Mouse (Mus musculus) embryonic facial prominence, embryonic 10.5 days (tissue): ENCODE data around the gene Tut1. TPM values are rescaled to one million over a fixed set of nuclear protein-coding genes. Genes with fewer than 3 reads are reported as not detected.

Source experiments
- DNase-seq: peaks from one replicate; pipeline ENCODE4 v3.0.0-alpha.2; 2017; ENCODE audit warnings: low spot score
- H3K27ac ChIP-seq: fragments of 300-500 bp; sonication (generic); replicated peaks from 2 replicates; pipeline ENCODE4 v1.5.1; 2016; ENCODE audit warnings: mild to moderate bottlenecking
- H3K27me3 ChIP-seq: fragments of 300-500 bp; sonication (generic); replicated peaks from 2 replicates; pipeline ENCODE4 v1.6.1; 2016; ENCODE audit warnings: low read depth, mild to moderate bottlenecking; ENCODE audit not compliant: poor library complexity, severe bottlenecking
- H3K36me3 ChIP-seq: fragments of 300-500 bp; sonication (generic); replicated peaks from 2 replicates; pipeline ENCODE4 v1.6.1; 2016; ENCODE audit warnings: mild to moderate bottlenecking, moderate library complexity
- H3K4me1 ChIP-seq: fragments of 300-500 bp; sonication (generic); 2 replicates; pipeline ENCODE4 v1.6.1; 2016
- H3K4me3 ChIP-seq: fragments of 300-500 bp; sonication (generic); 2 replicates; pipeline ENCODE4 v1.5.1; 2016; ENCODE audit warnings: mild to moderate bottlenecking, moderate library complexity
- H3K9me3 ChIP-seq: fragments of 300-500 bp; sonication (generic); 2 replicates; pipeline ENCODE4 v1.6.1; 2016; ENCODE audit warnings: mild to moderate bottlenecking
- WGBS: fragments of 180-500 bp; shearing (Covaris S2); methylation state at CpG from one replicate; pipeline ENCODE4 v1.1.7; 2016; 5-methylcytosine and 5-hydroxymethylcytosine counted together
- polyA plus RNA-seq: library from polyadenylated mRNA; unstranded; fragments of >200 nt; fragmentation: Nextera tagmentation; extraction: Ambion mirVana; gene quantifications from 2 replicates; pipeline ENCODE4 v1.2.1, GENCODE M21; 2016

The Tut1 gene
- polyA plus RNA-seq, 1 experiment from 2014 or later: 45.2 TPM

DNA sequence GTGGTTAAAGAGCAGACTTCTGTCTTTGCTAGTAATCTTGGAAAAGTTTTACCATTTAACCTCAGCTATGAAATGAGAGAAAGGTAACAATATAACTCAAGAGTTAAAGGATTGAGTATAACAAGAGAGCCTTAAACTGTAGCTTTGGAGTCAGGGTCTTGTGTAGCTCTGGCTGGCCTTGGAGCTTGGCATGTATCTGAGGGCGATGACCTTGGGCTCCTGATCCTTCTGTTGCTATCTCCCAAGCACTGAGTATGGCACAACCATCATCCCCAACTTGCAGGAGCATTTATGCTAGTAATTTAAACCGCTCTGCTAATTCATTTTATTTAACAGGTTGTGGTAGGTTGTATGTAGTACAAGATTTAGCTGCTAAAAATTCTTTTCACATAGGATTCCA is 21.8 kb downstream of the Tut1 start:
- Histone ChIP-seq H3K36me3 (peaks cover 100% of the 10 kb centered on the region), H3K27me3 (no peaks in the 10 kb centered on the region), H3K9me3 (no peaks in the 10 kb centered on the region), H3K4me3 (no peak overlapping the region), H3K4me1 (peaks cover 3% of the 10 kb centered on the region; the same call in 1 of the 2 replicates), H3K27ac (no peak overlapping the region)
- WGBS: 97% methylated on average over 2 of the region's 2 CpGs
- DNase-seq: no peak

GRCm38 (mm10) chr19:8976535-8976934 is 22.9 kb downstream of the Tut1 start:
- peak; percentile 74 for DNase-seq
- Histone ChIP-seq H3K4me3 (no peak overlapping the region), H3K27ac (no peak overlapping the region), H3K36me3 (peaks cover 98% of the 10 kb centered on the region), H3K27me3 (no peaks in the 10 kb centered on the region), H3K4me1 (peaks cover 3% of the 10 kb centered on the region; the same call in 1 of the 2 replicates), H3K9me3 (no peaks in the 10 kb centered on the region)
- 43% methylated on average over 3 of the region's 3 CpGs for WGBS

DNA sequence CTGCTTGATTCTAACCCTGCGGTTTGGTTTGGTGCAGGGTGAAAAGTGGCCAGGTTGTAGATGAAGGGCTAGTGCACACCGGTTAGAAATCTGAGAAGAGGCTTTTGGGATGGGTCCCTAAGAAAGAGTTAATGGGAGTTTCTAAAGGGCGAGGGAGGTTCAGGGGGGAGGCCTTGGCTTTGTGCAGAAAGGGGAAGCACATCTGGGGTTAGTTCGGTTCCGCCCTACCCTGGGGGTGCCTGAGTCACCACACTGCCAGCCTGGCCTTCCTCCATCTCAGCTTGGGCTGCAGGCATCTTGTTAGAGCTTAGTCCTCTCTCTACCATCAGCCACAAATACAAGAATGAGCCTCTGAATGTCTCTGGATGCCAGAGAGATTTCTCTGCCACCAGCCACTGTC is 27.1 kb downstream of the Tut1 start:
- Histone ChIP-seq H3K9me3 (no peaks in the 10 kb centered on the region), H3K36me3 (peaks cover 61% of the 10 kb centered on the region), H3K27me3 (no peaks in the 10 kb centered on the region), H3K4me1 (peaks cover 33% of the 10 kb centered on the region), H3K27ac (no peak overlapping the region), H3K4me3 (no peak overlapping the region)
- DNase-seq: no peak
- WGBS: 53% methylated on average over 5 of the region's 5 CpGs

- no peak overlapping the region for H3K4me3 ChIP-seq
- DNase-seq: no peak
- no peaks in the 10 kb centered on the region for H3K27me3 ChIP-seq
- no peaks in the 10 kb centered on the region for H3K9me3 ChIP-seq
- 77% methylated on average over 2 of the region's 2 CpGs for WGBS
- H3K27ac ChIP-seq: no peak overlapping the region
- H3K36me3 ChIP-seq: peaks cover 53% of the 10 kb centered on the region
- H3K4me1 ChIP-seq: peaks cover 30% of the 10 kb centered on the region
Measured at GRCm38 (mm10) chr19:8981450-8982168, 28.0 kb downstream of the Tut1 start.

DNA sequence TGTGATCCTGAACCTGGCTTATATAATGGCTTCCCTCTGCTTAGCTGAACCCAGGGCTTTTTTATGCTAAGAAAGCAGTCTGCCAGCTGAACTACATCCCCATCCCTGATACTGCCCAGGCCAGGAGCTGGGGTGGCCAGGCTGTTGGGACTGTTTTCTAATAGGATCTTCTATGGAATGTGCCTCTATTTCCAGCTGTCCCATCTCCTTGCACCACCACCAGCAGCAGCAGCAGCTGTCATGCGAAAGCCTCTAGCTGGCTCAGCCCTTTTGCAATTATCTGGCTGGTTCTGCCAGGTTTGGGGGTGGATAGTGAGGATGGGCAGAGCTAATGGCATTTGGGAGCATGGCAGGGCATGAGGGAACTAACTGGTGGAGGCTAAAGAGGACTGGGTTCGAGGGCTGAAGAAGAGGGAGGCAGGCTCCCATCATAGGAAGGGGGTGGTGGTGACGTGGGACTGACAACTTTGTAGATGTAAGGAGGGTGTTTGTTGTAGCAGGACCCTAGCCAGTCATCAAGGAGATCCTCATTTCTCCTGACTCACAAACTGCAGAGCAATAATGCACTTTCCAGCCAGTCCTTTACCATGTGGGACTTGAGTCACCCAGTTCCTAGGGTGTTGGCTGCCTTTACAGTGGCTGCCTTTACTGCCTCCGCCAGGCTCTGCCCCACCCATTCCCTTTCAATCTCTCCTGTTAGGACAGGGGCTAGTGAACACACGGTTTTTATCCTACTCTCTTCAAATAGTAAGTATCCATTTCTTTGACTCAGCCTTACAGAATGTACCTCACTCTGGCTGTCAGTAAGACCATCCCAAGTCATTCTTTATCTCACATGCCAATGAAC is 28.9 kb downstream of the Tut1 start:
- Histone ChIP-seq H3K4me1 (peaks cover 32% of the 10 kb centered on the region), H3K27me3 (peaks cover 4% of the 10 kb centered on the region), H3K4me3 (no peak overlapping the region), H3K36me3 (peaks cover 43% of the 10 kb centered on the region), H3K27ac (no peak overlapping the region), H3K9me3 (no peaks in the 10 kb centered on the region)
- WGBS: 63% methylated on average over 5 of the region's 5 CpGs
- DNase-seq: no peak

DNA sequence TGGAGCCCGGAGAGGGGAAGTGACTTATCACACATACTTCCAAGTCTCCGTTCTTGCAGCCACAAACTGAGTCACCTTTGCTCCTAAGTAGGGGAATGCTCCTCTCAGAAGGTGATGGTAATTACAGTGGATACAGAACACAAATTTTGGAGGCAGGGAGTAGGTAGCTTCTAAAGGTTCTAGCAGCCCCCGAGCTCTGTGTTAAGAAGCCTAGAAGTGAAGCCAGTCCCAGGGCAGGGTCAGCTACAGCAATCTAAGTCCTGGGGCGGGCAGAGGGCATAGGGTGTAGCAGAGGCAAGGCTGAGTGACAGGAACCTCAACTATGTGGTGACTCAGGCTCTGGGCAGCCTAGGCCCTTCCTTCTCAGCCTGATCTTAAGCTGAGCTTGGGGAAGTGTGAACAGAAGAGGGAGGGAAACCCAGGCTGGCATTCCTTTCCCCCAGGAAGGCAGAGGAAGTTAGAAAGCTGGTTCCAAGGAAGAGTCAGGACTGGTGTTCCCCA is 29.6 kb downstream of the Tut1 start:
- H3K4me3 ChIP-seq: no peak overlapping the region
- peaks cover 37% of the 10 kb centered on the region for H3K36me3 ChIP-seq
- H3K9me3 ChIP-seq: no peaks in the 10 kb centered on the region
- peaks cover 39% of the 10 kb centered on the region for H3K4me1 ChIP-seq
- peak overlapping the region; percentile 71; the same call in 1 of the 2 replicates for H3K27ac ChIP-seq
- DNase-seq: no peak
- WGBS: 50% methylated on average over 4 of the region's 4 CpGs
- H3K27me3 ChIP-seq: peaks cover 11% of the 10 kb centered on the region

DNA sequence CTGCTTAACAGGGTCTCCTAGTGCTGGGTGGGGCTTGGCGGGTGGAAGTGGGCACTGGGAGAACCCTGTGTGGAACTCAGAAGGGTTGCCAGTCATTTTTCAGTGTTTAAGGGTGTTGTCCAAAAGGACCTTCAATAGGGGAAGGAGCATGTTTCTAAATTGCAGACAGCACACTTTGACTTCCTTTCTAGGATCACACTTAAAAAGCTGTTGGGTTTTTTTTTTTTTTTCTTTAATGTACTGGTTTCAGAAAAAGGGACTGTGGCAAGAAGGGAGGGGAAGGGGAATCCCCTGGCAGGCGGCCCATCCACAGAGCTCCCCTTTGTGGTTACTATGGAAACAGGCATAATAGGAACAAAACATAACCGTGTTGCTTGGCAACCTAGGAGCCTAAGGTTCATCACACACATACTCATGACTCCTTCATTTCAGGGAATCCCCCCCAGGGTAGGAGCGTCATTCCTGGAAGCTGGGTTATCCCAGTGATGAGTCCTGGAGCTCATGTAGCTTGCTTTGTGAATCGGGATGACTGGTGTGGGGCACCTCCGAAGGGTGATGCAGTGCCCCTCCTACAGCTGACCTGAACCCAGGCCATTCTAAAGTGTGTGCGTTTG is 30.7 kb downstream of the Tut1 start:
- 15% methylated on average over 7 of the region's 7 CpGs for WGBS
- Histone ChIP-seq H3K4me1 (peaks cover 50% of the 10 kb centered on the region), H3K4me3 (peak overlapping the region; percentile 27; the same call in 1 of the 2 replicates), H3K36me3 (peaks cover 25% of the 10 kb centered on the region), H3K27me3 (peaks cover 22% of the 10 kb centered on the region), H3K27ac (peak overlapping the region; percentile 71), H3K9me3 (no peaks in the 10 kb centered on the region)
- peak; percentile 77 for DNase-seq

DNA sequence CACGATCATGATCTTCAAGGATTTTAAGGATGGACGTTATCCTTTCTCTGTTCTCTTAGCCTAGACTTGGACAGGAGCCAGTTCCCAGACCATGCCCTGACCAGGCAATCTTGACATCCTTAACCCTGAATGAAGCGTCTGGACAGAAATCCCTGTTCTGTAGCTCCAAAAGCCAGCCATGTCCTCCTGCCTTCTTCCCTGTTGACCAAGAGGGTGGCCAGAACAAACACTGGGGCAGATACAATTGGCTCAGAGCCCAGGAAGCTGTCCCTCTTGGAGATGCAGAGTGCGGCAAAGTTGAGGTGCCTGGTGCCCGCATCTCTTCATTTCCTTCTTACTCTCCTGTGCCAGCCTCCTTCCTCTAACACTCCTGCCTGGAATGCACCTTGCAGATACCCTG is 32.2 kb downstream of the Tut1 start:
- Histone ChIP-seq H3K9me3 (no peaks in the 10 kb centered on the region), H3K36me3 (peaks cover 10% of the 10 kb centered on the region), H3K27me3 (peaks cover 35% of the 10 kb centered on the region), H3K4me3 (no peak overlapping the region), H3K27ac (no peak overlapping the region), H3K4me1 (peaks cover 65% of the 10 kb centered on the region)
- 82% methylated on average over 5 of the region's 5 CpGs for WGBS
- DNase-seq: no peak

- WGBS: 38% methylated on average over 2 of the region's 2 CpGs
- no peaks in the 10 kb centered on the region for H3K36me3 ChIP-seq
- no peaks in the 10 kb centered on the region for H3K9me3 ChIP-seq
- peak overlapping the region; percentile 79; the same call in 1 of the 2 replicates for H3K4me3 ChIP-seq
- peak overlapping the region; percentile 88; the same call in 1 of the 2 replicates for H3K27ac ChIP-seq
- H3K27me3 ChIP-seq: peaks cover 47% of the 10 kb centered on the region
- DNase-seq: no peak
- H3K4me1 ChIP-seq: peaks cover 79% of the 10 kb centered on the region
Measured at GRCm38 (mm10) chr19:8987816-8988215, 34.2 kb downstream of the Tut1 start.

DNA sequence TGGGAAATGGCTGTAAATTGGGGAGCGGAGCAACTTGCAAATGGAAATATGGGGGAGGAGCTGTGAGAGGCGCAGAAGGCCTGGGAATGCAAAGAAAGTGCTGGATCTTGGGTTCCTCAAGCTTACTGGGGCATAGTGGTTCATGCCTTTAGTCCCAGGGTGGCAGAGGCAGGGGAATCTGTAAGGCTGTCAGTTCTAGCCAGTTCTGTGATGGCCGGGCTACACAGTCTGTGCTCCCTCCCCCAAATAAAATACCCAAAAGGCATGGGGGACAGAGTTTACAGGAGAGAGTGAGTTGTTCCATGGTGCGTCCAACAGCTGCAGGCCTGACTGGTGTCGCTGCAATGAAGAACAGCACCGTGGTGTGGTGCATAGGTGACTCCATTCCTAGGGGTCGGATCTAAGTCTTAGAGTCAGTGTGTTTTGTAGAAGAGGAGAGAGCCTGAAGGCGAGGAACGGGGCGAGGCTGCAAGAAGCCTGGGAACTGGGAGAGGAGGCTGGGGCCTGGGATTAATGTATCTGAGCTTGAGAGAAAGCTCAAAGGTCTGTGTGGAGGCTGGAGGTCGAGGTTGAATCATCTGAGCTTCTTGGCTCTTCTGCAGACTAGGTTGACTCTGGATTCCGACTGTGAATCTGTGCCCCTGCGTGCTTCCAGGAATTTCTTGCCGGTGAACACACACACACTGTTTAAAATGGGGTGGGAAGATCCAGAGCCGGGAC is 34.9 kb downstream of the Tut1 start:
- 10% methylated on average over 15 of the region's 15 CpGs for WGBS
- Histone ChIP-seq H3K36me3 (no peaks in the 10 kb centered on the region), H3K27ac (peak overlapping the region; percentile 88), H3K4me3 (peak overlapping the region; percentile 79), H3K27me3 (peaks cover 47% of the 10 kb centered on the region), H3K4me1 (peaks cover 79% of the 10 kb centered on the region), H3K9me3 (no peaks in the 10 kb centered on the region)
- peak; percentile 34 for DNase-seq

DNA sequence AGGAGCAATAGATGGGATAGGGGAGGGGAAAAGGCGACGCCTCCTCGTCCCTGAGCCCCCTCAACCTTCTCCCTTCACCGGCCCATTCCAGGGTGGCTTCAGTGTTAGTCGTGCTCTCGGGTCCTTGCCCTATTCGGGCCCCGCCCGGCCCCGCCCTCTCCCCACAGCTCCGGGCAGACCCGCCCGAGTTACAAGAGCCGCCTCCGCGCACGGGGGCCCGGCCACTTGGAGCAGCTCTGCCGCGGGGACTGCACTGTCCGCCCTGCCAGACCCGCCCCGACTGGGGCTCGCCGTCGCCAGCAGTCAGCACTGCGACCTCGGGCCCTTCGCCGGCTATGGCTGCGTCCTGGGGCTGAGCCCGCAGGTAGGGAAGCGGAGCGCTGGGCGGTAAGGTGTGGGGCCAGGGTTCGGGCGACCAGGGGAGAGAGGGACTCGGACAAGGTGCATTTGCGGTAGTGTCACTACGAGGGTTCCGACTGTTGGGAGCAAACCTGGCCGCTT is 35.5 kb downstream of the Tut1 start, which contains the start of gene Ahnak:
TSS of gene Ahnak (plus strand) at position 219 of the 501 bp plus-strand sequence.
- peak; percentile 81 for DNase-seq
- Histone ChIP-seq H3K4me1 (peaks cover 73% of the 10 kb centered on the region), H3K4me3 (peak within 1 kb of the TSS; percentile 79), H3K9me3 (no peaks in the 10 kb centered on the region), H3K27me3 (peaks cover 47% of the 10 kb centered on the region), H3K27ac (peak within 1 kb of the TSS; percentile 88), H3K36me3 (no peaks in the 10 kb centered on the region)
- 0% methylated on average over 42 of the region's 42 CpGs for WGBS
